Mouse (Mus musculus) right cerebral cortex, postnatal 25 days (tissue): Measurements from ENCODE around the gene Gpbar1.

ENCODE experiments used
- DNase-seq: peaks from one replicate; pipeline ENCODE4 v3.0.0; 2022

Gpbar1 gene

GRCm38 (mm10) chr1:74278538-74278937, at the start of gene Gpbar1:
Gene Gpbar1 (plus strand): TSS chr1:74278550.
- DNase-seq: no peak

- no peak for DNase-seq
These were observed 48.4 kb upstream of the Gpbar1 start for GRCm38 (mm10) chr1:74229942-74230341.

GRCm38 (mm10) chr1:74230992-74231391, 47.4 kb upstream of the Gpbar1 start:
- no peak for DNase-seq

GRCm38 (mm10) chr1:74235938-74236589, 42.3 kb upstream of the Gpbar1 start, which contains the start of gene Arpc2:
Gene Arpc2 (plus strand): TSS chr1:74236084.
- peak; percentile 98 for DNase-seq

GRCm38 (mm10) chr1:74236590-74237317, 41.6 kb upstream of the Gpbar1 start:
- peak; percentile 37 for DNase-seq

GRCm38 (mm10) chr1:74237671-74238070, 40.7 kb upstream of the Gpbar1 start:
- DNase-seq: no peak

- DNase-seq: no peak
These were observed 40.2 kb upstream of the Gpbar1 start for GRCm38 (mm10) chr1:74238136-74238535.

GRCm38 (mm10) chr1:74239162-74239561, 39.2 kb upstream of the Gpbar1 start:
- no peak for DNase-seq

- DNase-seq: peak; percentile 45
These were observed 38.7 kb upstream of the Gpbar1 start for GRCm38 (mm10) chr1:74239618-74240017.

- peak; percentile 78 for DNase-seq
These were observed 38.0 kb upstream of the Gpbar1 start for GRCm38 (mm10) chr1:74240311-74240710.

GRCm38 (mm10) chr1:74240832-74241231, 37.5 kb upstream of the Gpbar1 start:
- DNase-seq: no peak

GRCm38 (mm10) chr1:74245525-74245924, 32.8 kb upstream of the Gpbar1 start:
- no peak for DNase-seq

- no peak for DNase-seq
These were observed 29.6 kb upstream of the Gpbar1 start for GRCm38 (mm10) chr1:74248799-74249198.

- DNase-seq: no peak
These were observed 28.9 kb upstream of the Gpbar1 start for GRCm38 (mm10) chr1:74249331-74249980.

- no peak for DNase-seq
These were observed 28.3 kb upstream of the Gpbar1 start for GRCm38 (mm10) chr1:74250096-74250495.

GRCm38 (mm10) chr1:74255704-74256345, 22.5 kb upstream of the Gpbar1 start:
- no peak for DNase-seq

GRCm38 (mm10) chr1:74256782-74257181, 21.6 kb upstream of the Gpbar1 start:
- DNase-seq: no peak

GRCm38 (mm10) chr1:74262510-74262909, 15.8 kb upstream of the Gpbar1 start:
- no peak for DNase-seq

GRCm38 (mm10) chr1:74268750-74269149, 9.6 kb upstream of the Gpbar1 start:
- no peak for DNase-seq

- no peak for DNase-seq
These were observed 6.7 kb upstream of the Gpbar1 start for GRCm38 (mm10) chr1:74271659-74272058.

GRCm38 (mm10) chr1:74275015-74275414, 3.3 kb upstream of the Gpbar1 start:
- no peak for DNase-seq

GRCm38 (mm10) chr1:74277041-74277440, 1.3 kb upstream of the Gpbar1 start:
- no peak for DNase-seq

- DNase-seq: no peak
These were observed 340 bp upstream of the Gpbar1 start for GRCm38 (mm10) chr1:74277883-74278537.
